Mouse (Mus musculus) ES-E14 (cell line): Measurements from ENCODE around the gene Gm11032.

Source experiments
- CHD2 ChIP-seq: IDR thresholded peaks from 2 replicates; pipeline ENCODE4 v1.6.1; 2014; ENCODE audit warnings: mild to moderate bottlenecking, low read depth, low read length, inconsistent platforms
- ZC3H11A ChIP-seq: IDR thresholded peaks from 2 replicates; pipeline ENCODE4 v1.6.1; 2012; ENCODE audit warnings: low read depth, mild to moderate bottlenecking, inconsistent platforms, low read length, borderline replicate concordance

DNA sequence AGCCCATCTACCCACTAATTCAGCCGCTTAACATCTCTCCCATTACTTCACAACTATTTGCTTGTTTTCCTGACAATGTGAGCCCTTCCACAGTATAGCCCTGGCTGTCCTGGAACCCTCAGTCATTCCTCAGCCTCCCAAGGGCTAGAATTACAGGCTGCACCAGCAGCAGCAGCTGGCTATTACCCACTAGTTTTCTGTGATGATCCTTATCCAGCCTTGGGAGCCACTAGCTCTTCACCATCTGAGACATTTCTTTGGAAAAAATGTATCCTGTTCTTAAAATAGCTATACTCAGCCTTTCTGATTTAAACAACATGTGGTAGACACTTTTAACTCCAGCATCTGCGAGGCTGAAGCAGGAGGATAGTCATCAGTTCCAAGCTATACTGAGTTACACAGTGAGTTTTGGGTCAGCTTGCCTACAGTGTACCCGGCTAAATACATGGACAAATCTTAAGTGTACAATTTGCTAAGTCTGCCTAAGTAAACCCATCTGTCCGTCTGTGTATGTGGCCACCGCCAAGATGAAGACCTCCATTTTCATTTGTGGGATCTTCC is 17.0 kb downstream of the Gm11032 start:
- TF ChIP-seq CHD2 (no peak), ZC3H11A (no peak)
